Mouse (Mus musculus) liver, postnatal 0 days (tissue): Measurements from ENCODE around the gene Lin28a. TPM values are rescaled to one million over a fixed set of nuclear protein-coding genes. Genes with fewer than 3 reads are reported as not detected.

Source experiments
- ATAC-seq: fragments of 200-750 bp; cut with Nextera tagmentation; 2 replicates; pipeline ENCODE4 v1.8.0; 2017; ENCODE audit warnings: mild to moderate bottlenecking, moderate library complexity
- DNase-seq: peaks from one replicate; pipeline ENCODE4 v3.0.0-alpha.2; 2016
- H3K27ac ChIP-seq: fragments of 300-500 bp; sonication (generic); 2 replicates; pipeline ENCODE4 v1.5.1; 2014; ENCODE audit warnings: antibody characterized with exemption, moderate library complexity, mild to moderate bottlenecking, low read depth
- H3K27me3 ChIP-seq: fragments of 300-500 bp; sonication (generic); 2 replicates; pipeline ENCODE4 v1.6.1; 2014; ENCODE audit warnings: low read length, control low read depth, mixed read lengths; ENCODE audit not compliant: insufficient read depth
- H3K36me3 ChIP-seq: fragments of 300-500 bp; sonication (generic); replicated peaks from 2 replicates; pipeline ENCODE4 v1.6.1; 2014; ENCODE audit warnings: mild to moderate bottlenecking, control low read depth, low read length, moderate library complexity, mixed read lengths; ENCODE audit not compliant: insufficient read depth
- H3K4me1 ChIP-seq: fragments of 300-500 bp; sonication (generic); 2 replicates; pipeline ENCODE4 v1.6.1; 2014; ENCODE audit warnings: antibody characterized with exemption, mild to moderate bottlenecking, control low read depth; ENCODE audit not compliant: insufficient read depth
- H3K4me2 ChIP-seq: fragments of 300-500 bp; sonication (generic); 2 replicates; pipeline ENCODE4 v1.6.1; 2014; ENCODE audit warnings: low read depth, mild to moderate bottlenecking, low read length, moderate library complexity, mixed read lengths
- H3K4me3 ChIP-seq: fragments of 300-500 bp; sonication (generic); 2 replicates; pipeline ENCODE4 v1.5.1; 2014; ENCODE audit warnings: low read depth, low read length
- H3K9ac ChIP-seq: fragments of 300-500 bp; sonication (generic); replicated peaks from 2 replicates; pipeline ENCODE4 v1.6.1; 2014; ENCODE audit warnings: mild to moderate bottlenecking, moderate library complexity
- H3K9me3 ChIP-seq: fragments of 300-500 bp; sonication (generic); 2 replicates; pipeline ENCODE4 v1.6.1; 2016; ENCODE audit warnings: mild to moderate bottlenecking, control low read depth, low read length, mixed read lengths
- CTCF ChIP-seq: sonication (generic); IDR thresholded peaks from 2 replicates; pipeline ENCODE4 v1.5.1; 2016; ENCODE audit warnings: antibody characterized with exemption, low read depth
- EP300 ChIP-seq: IDR thresholded peaks from 2 replicates; pipeline ENCODE4 v1.6.1; 2016; ENCODE audit warnings: antibody characterized with exemption, low read depth, mild to moderate bottlenecking
- WGBS: fragments of 180-500 bp; shearing (Covaris S2); extraction: QIAGEN DNeasy Blood & Tissue Kit; methylation state at CpG from one replicate; pipeline ENCODE4 v1.1.7; 2014; ENCODE audit not compliant: insufficient replicate concordance; 5-methylcytosine and 5-hydroxymethylcytosine counted together
- polyA plus RNA-seq: library from polyadenylated mRNA; unstranded; fragments of >200 nt; fragmentation: Nextera tagmentation; extraction: Ambion mirVana; gene quantifications from 2 replicates; pipeline ENCODE4 v1.2.1, GENCODE M21; 2015

Gene Lin28a
- polyA plus RNA-seq, 1 experiment from 2014 or later, result 0.87 TPM

DNA sequence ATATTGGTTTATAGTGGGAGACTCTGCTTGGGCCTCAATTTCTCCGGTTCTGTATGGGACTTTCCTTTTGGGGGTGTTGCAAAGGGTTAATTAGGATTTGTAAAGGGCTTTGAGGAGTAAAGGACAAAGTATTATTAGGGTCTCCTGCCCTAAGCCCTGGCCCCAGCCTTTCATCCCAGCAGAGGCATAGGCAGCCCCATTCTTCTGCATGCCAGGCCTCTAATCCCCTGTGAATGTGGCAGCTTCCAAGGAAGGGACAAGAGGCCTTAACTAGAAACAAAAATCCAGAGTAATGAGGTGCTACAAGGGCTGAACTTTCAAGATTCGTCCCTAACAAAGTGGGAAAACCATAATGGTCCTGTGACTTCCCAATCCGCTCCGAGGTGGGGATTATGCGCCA lies 15.7 kb downstream of the Lin28a start:
- no peak overlapping the region for H3K9ac ChIP-seq
- H3K4me3 ChIP-seq, result no peak overlapping the region
- H3K27ac ChIP-seq, result no peak overlapping the region
- no peak for TF ChIP-seq EP300
- no peak for TF ChIP-seq CTCF
- no peak for ATAC-seq
- no peak overlapping the region for H3K4me2 ChIP-seq
- no peak for DNase-seq
- H3K27me3 ChIP-seq, result no peaks in the 10 kb centered on the region
- H3K9me3 ChIP-seq, result no peaks in the 10 kb centered on the region
- H3K4me1 ChIP-seq, result 0 out of 2 replicates have a peak, but pooled peaks cover 4% of the 10 kb centered on the region
- WGBS, result 76% methylated on average over 5 of the region's 5 CpGs
- no peaks in the 10 kb centered on the region; the same call in 1 of the 2 replicates for H3K36me3 ChIP-seq

DNA sequence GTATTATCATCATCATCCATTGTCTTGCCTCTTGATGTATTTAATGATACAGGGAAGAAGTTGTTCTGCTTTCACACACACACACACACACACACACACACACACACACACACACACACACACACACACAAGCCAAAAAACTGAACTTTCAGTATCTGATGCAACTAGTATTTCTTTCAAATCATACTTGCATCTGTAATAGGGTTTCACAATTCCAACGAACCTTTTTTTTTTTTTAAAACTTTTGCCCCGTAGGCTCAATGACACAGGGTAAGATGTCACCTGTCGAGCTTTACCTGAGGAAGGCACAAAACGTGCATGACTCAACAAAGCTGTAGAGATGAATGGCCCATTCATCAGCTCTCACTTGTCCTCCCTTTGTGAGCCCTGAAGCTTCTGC lies 16.4 kb downstream of the Lin28a start:
- H3K27me3 ChIP-seq, result no peaks in the 10 kb centered on the region
- no peaks in the 10 kb centered on the region; the same call in 1 of the 2 replicates for H3K36me3 ChIP-seq
- no peak overlapping the region for H3K4me3 ChIP-seq
- no peak overlapping the region for H3K27ac ChIP-seq
- WGBS, result 49% methylated on average over 4 of the region's 4 CpGs
- H3K4me2 ChIP-seq, result no peak overlapping the region
- DNase-seq (no peak), ATAC-seq (no peak)
- TF ChIP-seq EP300 (no peak), CTCF (no peak)
- no peaks in the 10 kb centered on the region for H3K9me3 ChIP-seq
- H3K4me1 ChIP-seq, result 0 out of 2 replicates have a peak, but pooled peaks cover 4% of the 10 kb centered on the region
- H3K9ac ChIP-seq, result no peak overlapping the region

- H3K9ac ChIP-seq, result no peak overlapping the region
- H3K4me3 ChIP-seq, result no peak overlapping the region; the same call in 1 of the 2 replicates
- no peak for DNase-seq
- no peak for TF ChIP-seq EP300
- TF ChIP-seq CTCF, result no peak
- 66% methylated on average over 10 of the region's 10 CpGs for WGBS
- H3K4me1 ChIP-seq, result 0 out of 2 replicates have a peak, but pooled peaks cover 4% of the 10 kb centered on the region
- no peaks in the 10 kb centered on the region for H3K27me3 ChIP-seq
- no peak overlapping the region for H3K27ac ChIP-seq
- no peaks in the 10 kb centered on the region for H3K9me3 ChIP-seq
- H3K36me3 ChIP-seq, result peaks cover 3% of the 10 kb centered on the region; the same call in 1 of the 2 replicates
- ATAC-seq, result no peak
- no peak overlapping the region for H3K4me2 ChIP-seq
Measured at GRCm38 (mm10) chr4:134001710-134002109, 16.9 kb downstream of the Lin28a start.

GRCm38 (mm10) chr4:134000466-134001438 lies 17.9 kb downstream of the Lin28a start, which contains the start of gene Dhdds:
Gene Dhdds, minus strand, starts transcription at chr4:134000918.
- no peaks in the 10 kb centered on the region for H3K27me3 ChIP-seq
- ATAC-seq (peak; percentile 99), DNase-seq (peak; percentile 99)
- H3K4me2 ChIP-seq, result peak within 1 kb of the TSS; percentile 93
- WGBS, result 1% methylated on average over 49 of the region's 49 CpGs
- H3K4me3 ChIP-seq, result peak within 1 kb of the TSS; percentile 75
- TF ChIP-seq CTCF (no peak), EP300 (no peak)
- peaks cover 11% of the 10 kb centered on the region; the same call in 1 of the 2 replicates for H3K36me3 ChIP-seq
- 0 out of 2 replicates have a peak, but pooled peaks cover 4% of the 10 kb centered on the region for H3K4me1 ChIP-seq
- peak within 1 kb of the TSS; percentile 76 for H3K9ac ChIP-seq
- H3K9me3 ChIP-seq, result no peaks in the 10 kb centered on the region
- peak within 1 kb of the TSS; percentile 16 for H3K27ac ChIP-seq

DNA sequence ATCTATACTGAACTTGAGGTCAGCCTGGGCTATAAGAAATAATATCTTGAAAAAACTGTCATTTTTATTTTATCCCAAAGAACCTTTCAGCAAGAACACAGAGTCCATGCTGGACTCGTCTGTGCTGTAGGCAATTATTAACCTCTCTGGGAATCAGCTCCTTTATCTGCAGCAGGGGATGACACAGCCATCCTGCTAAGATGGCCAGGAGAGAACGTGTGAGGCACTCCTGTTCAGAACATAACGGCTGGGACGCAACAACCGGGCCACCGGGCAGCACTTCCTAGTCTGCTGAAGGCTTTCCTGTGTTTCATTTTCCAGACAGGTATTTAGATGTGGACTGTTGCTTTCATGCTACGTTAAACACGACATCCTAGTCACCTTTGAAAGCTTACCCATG lies 23.9 kb downstream of the Lin28a start:
- H3K36me3 ChIP-seq, result peaks cover 49% of the 10 kb centered on the region
- H3K4me2 ChIP-seq, result no peak overlapping the region
- TF ChIP-seq CTCF, result no peak
- no peak for TF ChIP-seq EP300
- no peaks in the 10 kb centered on the region for H3K4me1 ChIP-seq
- no peak for DNase-seq
- no peak overlapping the region for H3K4me3 ChIP-seq
- H3K9ac ChIP-seq, result no peak overlapping the region
- no peaks in the 10 kb centered on the region for H3K9me3 ChIP-seq
- H3K27ac ChIP-seq, result no peak overlapping the region
- ATAC-seq, result no peak
- WGBS, result 62% methylated on average over 8 of the region's 8 CpGs
- no peaks in the 10 kb centered on the region for H3K27me3 ChIP-seq

DNA sequence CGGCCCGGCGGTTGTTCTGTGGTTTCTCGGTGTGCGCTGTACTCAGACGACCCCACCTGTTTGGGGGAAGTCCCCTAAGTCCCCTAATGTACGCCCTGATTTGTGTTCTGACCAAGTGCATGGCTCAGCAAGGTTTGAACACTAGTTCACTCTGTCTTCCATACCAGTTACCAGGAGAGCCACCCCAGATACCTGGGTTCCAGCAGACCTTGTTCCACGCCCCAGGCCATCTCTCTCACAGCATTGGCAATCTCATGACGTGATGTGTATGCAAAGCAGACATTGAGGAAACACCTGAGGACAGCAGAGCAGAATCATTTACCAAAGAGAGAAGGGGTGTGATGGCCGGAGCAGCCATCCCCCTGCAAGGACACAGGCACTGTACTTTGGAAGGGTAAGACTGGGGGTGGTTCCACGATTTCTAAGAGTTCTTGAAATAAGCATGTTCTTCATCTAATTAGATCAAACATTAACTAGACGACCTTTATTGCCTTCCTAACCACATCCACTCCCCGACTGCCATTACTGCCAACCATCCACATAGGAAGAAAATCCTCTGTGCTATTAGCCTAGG lies 27.5 kb downstream of the Lin28a start:
- no peak overlapping the region for H3K27ac ChIP-seq
- DNase-seq (no peak), ATAC-seq (no peak)
- 83% methylated on average over 13 of the region's 13 CpGs for WGBS
- no peaks in the 10 kb centered on the region for H3K4me1 ChIP-seq
- TF ChIP-seq EP300 (no peak), CTCF (no peak)
- no peaks in the 10 kb centered on the region for H3K9me3 ChIP-seq
- H3K4me3 ChIP-seq, result no peak overlapping the region
- H3K4me2 ChIP-seq, result no peak overlapping the region
- peaks cover 61% of the 10 kb centered on the region for H3K36me3 ChIP-seq
- H3K27me3 ChIP-seq, result no peaks in the 10 kb centered on the region
- H3K9ac ChIP-seq, result no peak overlapping the region
